19 mouse cellular contexts compared by ENCODE assay signal in the genomic region with DNA sequence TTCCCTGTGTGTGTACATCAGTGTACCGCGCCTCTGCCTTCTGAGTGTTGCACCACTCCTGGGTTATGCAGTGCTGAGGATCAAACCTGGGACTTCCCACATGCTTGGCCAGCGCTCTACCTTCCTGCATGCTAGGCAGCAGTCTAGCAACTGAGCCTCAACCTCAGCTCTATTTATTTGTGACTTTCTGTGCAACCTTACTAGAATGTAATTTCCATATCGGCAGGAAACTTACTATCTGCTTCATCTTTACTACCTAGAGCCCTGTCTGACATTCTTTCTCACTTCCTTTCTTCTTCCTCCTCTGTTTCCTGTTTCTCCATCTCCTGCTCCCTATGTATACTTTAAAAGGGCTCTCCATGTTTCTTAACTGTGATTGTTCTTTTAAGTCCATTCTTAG. TPM values are rescaled to one million over a fixed set of nuclear protein-coding genes. Genes with fewer than 3 reads are reported as not detected.
DNase-seq lines count a peak whose midpoint lies in the region; ATAC-seq and TF ChIP-seq lines count a peak whose summit lies in the region.
"Had no signal": no experiment of that assay in that cellular context is flagged by ENCODE, and none has a peak within 500 bp of the region (broad histone marks: within the 10 kb centered on the region; RNA-seq: fewer than 3 reads in every experiment).

No protein-coding gene starts in this region.

- H3K36me3 ChIP-seq in heart, embryonic 15.5 days = no peaks in the 10 kb centered on the region
- H3K36me3 ChIP-seq in lung, embryonic 14.5 days (ENCODE audit: insufficient read depth) = no peaks in the 10 kb centered on the region
- H3K36me3 ChIP-seq in stomach, postnatal 0 days (ENCODE audit: control insufficient read depth, insufficient read depth, low read length) = no peaks in the 10 kb centered on the region
- H3K36me3 ChIP-seq in intestine, embryonic 16.5 days (ENCODE audit: control insufficient read depth, insufficient read depth, low read length) = no peaks in the 10 kb centered on the region
- H3K36me3 ChIP-seq: embryonic facial prominence, embryonic 12.5 days; limb, embryonic 15.5 days had no signal

- no peak for ATAC-seq in heart, embryonic 15.5 days (replicated peaks; ENCODE audit: insufficient number of reproducible peaks, insufficient read depth, low FRiP score, low read depth)
- ATAC-seq in lung, embryonic 14.5 days (ENCODE audit: insufficient read depth) = 0 out of 2 replicates have a peak, but pooled peaks have one; percentile 35
- ATAC-seq in megakaryocyte, adult 5-6 weeks (ENCODE audit: poor library complexity, severe bottlenecking) = 0 out of 2 replicates have a peak, but pooled peaks have one; percentile 47
- no peak for ATAC-seq in stomach, postnatal 0 days (ENCODE audit: low FRiP score, low TSS enrichment)
- ATAC-seq in intestine, embryonic 16.5 days = no peak

- no peak overlapping the region for H3K9ac ChIP-seq in heart, embryonic 15.5 days
- H3K9ac ChIP-seq in lung, embryonic 14.5 days = no peak overlapping the region
- no peak overlapping the region for H3K9ac ChIP-seq in stomach, postnatal 0 days (ENCODE audit: low read length)
- H3K9ac ChIP-seq in intestine, embryonic 16.5 days (ENCODE audit: low read depth, low read length) = no peak overlapping the region
- H3K9ac ChIP-seq: embryonic facial prominence, embryonic 12.5 days; limb, embryonic 15.5 days had no signal

- intact Hi-C loops in heart, postnatal 25 days (cut with DNase I) = no loop called here

- no peaks in the 10 kb centered on the region for H3K9me3 ChIP-seq in heart, embryonic 15.5 days (replicated peaks)
- H3K9me3 ChIP-seq in lung, embryonic 14.5 days (ENCODE audit: low read depth, low read length) = no peaks in the 10 kb centered on the region
- H3K9me3 ChIP-seq in stomach, postnatal 0 days (ENCODE audit: control insufficient read depth, low read length) = no peaks in the 10 kb centered on the region
- H3K9me3 ChIP-seq in intestine, embryonic 16.5 days (ENCODE audit: control insufficient read depth, low read length) = no peaks in the 10 kb centered on the region
- H3K9me3 ChIP-seq: embryonic facial prominence, embryonic 12.5 days; limb, embryonic 15.5 days had no signal

- H3K4me2 ChIP-seq in heart, embryonic 15.5 days = no peak overlapping the region
- no peak overlapping the region for H3K4me2 ChIP-seq in lung, embryonic 14.5 days
- H3K4me2 ChIP-seq in stomach, postnatal 0 days (replicated peaks; ENCODE audit: low read depth) = no peak overlapping the region
- no peak overlapping the region for H3K4me2 ChIP-seq in intestine, embryonic 16.5 days (ENCODE audit: low read depth, low read length)
- H3K4me2 ChIP-seq: embryonic facial prominence, embryonic 12.5 days; limb, embryonic 15.5 days had no signal

- TF ChIP-seq EP300 in stomach, postnatal 0 days (optimal IDR thresholded peaks at IDR 0.05) = no peak

- DNase-seq in heart, postnatal 25 days (ENCODE audit: low spot score) = no peak
- DNase-seq in lung, embryonic 14.5 days = no peak
- no peak for DNase-seq in lung, postnatal 14 days
- no peak for DNase-seq in stomach, postnatal 0 days (ENCODE audit: low spot score)
- DNase-seq: adrenal gland, adult 8-10 months; cerebellum, adult 11-12 months; heart, postnatal 36 days; kidney, adult 9 months; lung, adult 18-20 months; midbrain, embryonic 14.5 days; right cerebral cortex, adult 18-20 months had no signal

- no peaks in the 10 kb centered on the region for H3K27me3 ChIP-seq in heart, embryonic 15.5 days
- no peaks in the 10 kb centered on the region for H3K27me3 ChIP-seq in lung, embryonic 14.5 days (ENCODE audit: insufficient read depth, low read length)
- no peaks in the 10 kb centered on the region for H3K27me3 ChIP-seq in stomach, postnatal 0 days (ENCODE audit: control insufficient read depth, insufficient read depth, low read length)
- no peaks in the 10 kb centered on the region for H3K27me3 ChIP-seq in intestine, embryonic 16.5 days (replicated peaks; ENCODE audit: control insufficient read depth, insufficient read depth, low read length)
- H3K27me3 ChIP-seq: embryonic facial prominence, embryonic 12.5 days; limb, embryonic 15.5 days had no signal

- H3K27ac ChIP-seq in heart, embryonic 15.5 days = peak overlapping the region; percentile 24; the same call in 1 of the 2 replicates
- no peak overlapping the region for H3K27ac ChIP-seq in lung, embryonic 14.5 days (ENCODE audit: low read depth)
- H3K27ac ChIP-seq in stomach, postnatal 0 days (replicated peaks) = peak overlapping the region; percentile 53; the same call in 1 of the 2 replicates
- H3K27ac ChIP-seq in intestine, embryonic 16.5 days (ENCODE audit: low read length) = no peak overlapping the region
- H3K27ac ChIP-seq: embryonic facial prominence, embryonic 12.5 days; layer of hippocampus, adult 2 months; left cerebral cortex, adult 2 months; limb, embryonic 15.5 days; macrophage had no signal

- 81% methylated on average over 4 of the region's 4 CpGs for WGBS in heart, embryonic 15.5 days
- 77% methylated on average over 4 of the region's 4 CpGs for WGBS in lung, embryonic 14.5 days
- WGBS in stomach, postnatal 0 days = 76% methylated on average over 4 of the region's 4 CpGs
- 86% methylated on average over 4 of the region's 4 CpGs for WGBS in intestine, embryonic 16.5 days

- H3K4me3 ChIP-seq in heart, embryonic 15.5 days = no peak overlapping the region
- H3K4me3 ChIP-seq in lung, embryonic 14.5 days (ENCODE audit: low read depth, low read length) = no peak overlapping the region
- H3K4me3 ChIP-seq in stomach, postnatal 0 days (ENCODE audit: low read depth, low read length) = no peak overlapping the region
- H3K4me3 ChIP-seq in intestine, embryonic 16.5 days (ENCODE audit: low read length) = no peak overlapping the region
- H3K4me3 ChIP-seq: embryonic facial prominence, embryonic 12.5 days; layer of hippocampus, adult 2 months; left cerebral cortex, adult 2 months; limb, embryonic 15.5 days had no signal

- TF ChIP-seq CTCF in lung, embryonic 14.5 days (IDR thresholded peaks at IDR 0.05; ENCODE audit: low read depth) = no peak
- no peak for TF ChIP-seq CTCF in stomach, postnatal 0 days (IDR thresholded peaks at IDR 0.05; ENCODE audit: low read depth)

- H3K4me1 ChIP-seq in heart, embryonic 15.5 days (replicated peaks) = peaks cover 16% of the 10 kb centered on the region
- H3K4me1 ChIP-seq in lung, embryonic 14.5 days (ENCODE audit: insufficient read depth) = peaks cover 2% of the 10 kb centered on the region; the same call in 1 of the 2 replicates
- H3K4me1 ChIP-seq in stomach, postnatal 0 days (replicated peaks; ENCODE audit: control insufficient read depth, insufficient read depth) = no peaks in the 10 kb centered on the region
- H3K4me1 ChIP-seq in intestine, embryonic 16.5 days (ENCODE audit: control insufficient read depth, insufficient read depth, low read length) = peaks cover 5% of the 10 kb centered on the region; the same call in 1 of the 2 replicates
- H3K4me1 ChIP-seq: embryonic facial prominence, embryonic 12.5 days had no signal

RNA-seq across cellular contexts. Expression of a gene that starts 34.7 kb away (rescaled TPM):
- 82.2 and 89.1 TPM in 2 replicates for polyA plus RNA-seq in heart, embryonic 15.5 days (2015; fragmentation: Nextera tagmentation; extraction: Ambion mirVana)
- 100 to 1,000 TPM; 126 to 132 TPM for total RNA-seq in heart, postnatal 25 days (2021)
- polyA plus RNA-seq in lung, embryonic 14.5 days (2014; fragmentation: Nextera tagmentation; extraction: Ambion mirVana) = 64.3 and 69.5 TPM in 2 replicates
- 149 and 152 TPM in 2 replicates for total RNA-seq in megakaryocyte, adult 5-6 weeks (2015)
- 117 and 128 TPM in 2 replicates for total RNA-seq in megakaryocyte, adult 5-6 weeks (2017)
- 52.0 and 54.5 TPM in 2 replicates for polyA plus RNA-seq in stomach, postnatal 0 days (2015; fragmentation: Nextera tagmentation; extraction: Ambion mirVana)
- 51.5 and 56.0 TPM in 2 replicates for polyA plus RNA-seq in intestine, embryonic 16.5 days (2015; fragmentation: Nextera tagmentation; extraction: Ambion mirVana)

Comparison
In these comparisons a context has a peak if more than half of its experiments do, and no peak if none do; other contexts are left out.
1. ATAC-seq: peak in lung, embryonic 14.5 days (single experiment) and megakaryocyte, adult 5-6 weeks (single experiment); none in heart, embryonic 15.5 days (single experiment), stomach, postnatal 0 days (single experiment) and intestine, embryonic 16.5 days (single experiment).
2. H3K27ac ChIP-seq: peak in heart, embryonic 15.5 days (single experiment) and stomach, postnatal 0 days (single experiment); none in lung, embryonic 14.5 days (single experiment) and intestine, embryonic 16.5 days (single experiment).